Mouse (Mus musculus) embryonic facial prominence, embryonic 13.5 days (tissue): Measurements from ENCODE around the gene Cflar. TPM values are rescaled to one million over a fixed set of nuclear protein-coding genes. Genes with fewer than 3 reads are reported as not detected.
"Not testable (repeated sequence)": the region's sequence is repeated elsewhere in the genome, so short reads cannot be mapped to it uniquely, and the experiment has no call there.

ENCODE experiments used
- ATAC-seq: fragments of 200-750 bp; cut with Nextera tagmentation; 2 replicates; pipeline ENCODE4 v1.8.0; 2017; ENCODE audit warnings: low read depth; ENCODE audit not compliant: insufficient number of reproducible peaks, insufficient read depth, low FRiP score, low TSS enrichment
- H3K27ac ChIP-seq: fragments of 300-500 bp; sonication (generic); 2 replicates; pipeline ENCODE4 v1.5.1; 2015; ENCODE audit warnings: moderate library complexity, mild to moderate bottlenecking, inconsistent platforms
- H3K27me3 ChIP-seq: fragments of 300-500 bp; sonication (generic); 2 replicates; pipeline ENCODE4 v1.6.1; 2015; ENCODE audit warnings: mild to moderate bottlenecking, inconsistent platforms
- H3K36me3 ChIP-seq: fragments of 300-500 bp; sonication (generic); 2 replicates; pipeline ENCODE4 v1.6.1; 2015; ENCODE audit warnings: mild to moderate bottlenecking, inconsistent platforms
- H3K4me1 ChIP-seq: fragments of 300-500 bp; sonication (generic); 2 replicates; pipeline ENCODE4 v1.6.1; 2015; ENCODE audit warnings: inconsistent platforms
- H3K4me2 ChIP-seq: fragments of 300-500 bp; sonication (generic); 2 replicates; pipeline ENCODE4 v1.6.1; 2015; ENCODE audit warnings: moderate library complexity, mild to moderate bottlenecking, inconsistent platforms
- H3K4me3 ChIP-seq: fragments of 300-500 bp; sonication (generic); 2 replicates; pipeline ENCODE4 v1.5.1; 2015; ENCODE audit warnings: mild to moderate bottlenecking, inconsistent platforms
- H3K9ac ChIP-seq: fragments of 300-500 bp; sonication (generic); 2 replicates; pipeline ENCODE4 v1.6.1; 2015; ENCODE audit warnings: mild to moderate bottlenecking, inconsistent platforms
- H3K9me3 ChIP-seq: fragments of 300-500 bp; sonication (generic); 2 replicates; pipeline ENCODE4 v1.6.1; 2016; ENCODE audit warnings: inconsistent platforms
- WGBS: fragments of 180-500 bp; shearing (Covaris S2); methylation state at CpG from one replicate; pipeline ENCODE4 v1.1.7; 2015; ENCODE audit warnings: mixed read lengths; 5-methylcytosine and 5-hydroxymethylcytosine counted together
- polyA plus RNA-seq: library from polyadenylated mRNA; unstranded; fragments of >200 nt; fragmentation: Nextera tagmentation; extraction: Ambion mirVana; gene quantifications from 2 replicates; pipeline ENCODE4 v1.2.1, GENCODE M21; 2015

The Cflar gene
- polyA plus RNA-seq, 1 experiment from 2014 or later: 39.0 TPM

DNA sequence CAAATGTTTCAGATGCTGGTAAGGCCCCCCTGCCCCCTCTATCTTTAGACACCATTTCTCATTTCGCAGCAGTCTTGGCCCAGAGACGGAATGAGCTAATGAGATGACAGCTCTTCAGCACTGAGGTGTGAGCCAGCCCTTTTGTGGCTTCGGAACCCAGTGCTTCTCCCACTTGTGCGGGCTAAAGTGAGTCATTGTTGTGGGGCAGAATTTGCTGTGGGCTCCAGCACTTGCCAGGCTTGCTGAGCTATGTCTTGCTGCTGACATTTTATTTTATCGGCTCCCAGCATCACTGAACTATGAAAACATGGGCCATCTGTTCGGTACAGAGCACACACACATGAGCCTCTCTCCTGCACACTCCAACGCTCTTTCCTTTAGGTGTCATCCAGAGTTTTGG, 28.2 kb downstream of the Cflar start:
- Histone ChIP-seq H3K9me3 (no peaks in the 10 kb centered on the region), H3K4me1 (no peaks in the 10 kb centered on the region), H3K27ac (no peak overlapping the region), H3K9ac (no peak overlapping the region), H3K27me3 (no peaks in the 10 kb centered on the region), H3K4me3 (no peak overlapping the region), H3K4me2 (no peak overlapping the region), H3K36me3 (peaks cover 93% of the 10 kb centered on the region)
- ATAC-seq: no peak
- WGBS: 94% methylated on average over 7 of the region's 7 CpGs

DNA sequence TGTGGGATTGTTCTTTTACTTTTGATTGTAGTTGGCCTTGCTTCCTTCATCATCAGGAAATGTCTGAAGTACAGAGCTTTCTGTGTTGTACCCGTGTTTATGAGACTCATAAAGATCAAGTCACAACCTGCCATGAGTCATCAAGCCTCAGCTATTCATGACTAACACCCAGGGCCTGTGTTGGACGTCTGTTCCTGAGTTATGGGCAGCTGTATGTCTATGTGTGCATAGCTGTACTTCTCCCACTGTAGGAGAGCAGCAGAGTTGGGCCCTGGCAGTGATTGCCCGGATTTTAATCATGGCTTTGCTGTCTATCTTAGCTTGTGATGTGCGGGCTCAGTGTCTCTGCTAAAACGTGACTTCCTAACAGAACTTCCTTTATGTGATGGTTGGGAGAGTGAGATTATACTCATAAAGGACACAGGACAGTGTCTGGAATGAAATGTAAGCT, 31.3 kb downstream of the Cflar start:
- Histone ChIP-seq H3K4me2 (no peak overlapping the region), H3K9me3 (no peaks in the 10 kb centered on the region), H3K9ac (no peak overlapping the region), H3K27ac (no peak overlapping the region), H3K27me3 (no peaks in the 10 kb centered on the region), H3K4me3 (no peak overlapping the region), H3K4me1 (no peaks in the 10 kb centered on the region), H3K36me3 (peaks cover 91% of the 10 kb centered on the region)
- no peak for ATAC-seq
- 75% methylated on average over 5 of the region's 5 CpGs for WGBS

GRCm38 (mm10) chr1:58743252-58743651, 31.9 kb downstream of the Cflar start:
- Histone ChIP-seq H3K27me3 (no peaks in the 10 kb centered on the region), H3K27ac (no peak overlapping the region), H3K9me3 (no peaks in the 10 kb centered on the region), H3K4me1 (no peaks in the 10 kb centered on the region), H3K4me2 (no peak overlapping the region), H3K36me3 (peaks cover 91% of the 10 kb centered on the region), H3K9ac (no peak overlapping the region), H3K4me3 (no peak overlapping the region)
- no peak for ATAC-seq
- WGBS: 94% methylated on average over 6 of the region's 6 CpGs

GRCm38 (mm10) chr1:58744645-58745044, 33.3 kb downstream of the Cflar start:
- 89% methylated on average over 7 of the region's 7 CpGs for WGBS
- H3K27me3 ChIP-seq: no peaks in the 10 kb centered on the region
- no peaks in the 10 kb centered on the region for H3K9me3 ChIP-seq

GRCm38 (mm10) chr1:58746880-58747279, 35.6 kb downstream of the Cflar start:
- Histone ChIP-seq H3K9me3 (no peaks in the 10 kb centered on the region), H3K27ac (no peak overlapping the region), H3K4me3 (no peak overlapping the region), H3K36me3 (peaks cover 74% of the 10 kb centered on the region), H3K9ac (no peak overlapping the region), H3K4me2 (no peak overlapping the region), H3K4me1 (no peaks in the 10 kb centered on the region), H3K27me3 (no peaks in the 10 kb centered on the region)
- no peak for ATAC-seq
- 72% methylated on average over 9 of the region's 9 CpGs for WGBS

More at GRCm38 (mm10) chr1:58744645-58745044, 33.3 kb downstream of the Cflar start:
- H3K27ac ChIP-seq: no peak overlapping the region
- H3K4me1 ChIP-seq: no peaks in the 10 kb centered on the region
- H3K36me3 ChIP-seq: peaks cover 96% of the 10 kb centered on the region
- no peak for ATAC-seq
- no peak overlapping the region for H3K4me2 ChIP-seq
- H3K4me3 ChIP-seq: no peak overlapping the region
- no peak overlapping the region for H3K9ac ChIP-seq

DNA sequence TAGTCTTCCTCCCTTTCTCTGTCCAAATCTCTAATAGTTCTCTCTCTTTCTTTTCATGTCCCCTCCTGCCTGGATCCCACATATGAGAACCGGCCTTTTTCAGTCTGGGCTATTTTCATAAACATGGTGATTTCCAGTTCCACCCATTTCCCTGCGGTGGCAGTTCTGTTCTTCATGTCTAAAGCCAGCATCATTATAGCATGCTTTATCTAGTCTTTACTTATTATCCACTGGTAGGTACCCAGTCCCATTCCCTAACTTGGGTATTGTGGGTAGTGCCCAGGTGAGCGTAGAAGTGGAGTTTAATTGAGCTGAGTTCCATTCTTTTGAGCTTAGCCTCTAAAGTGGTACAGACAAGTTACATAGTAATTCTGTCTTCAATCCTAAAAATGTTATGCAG, 48.1 kb downstream of the Cflar start:
- ATAC-seq: no peak
- 96% methylated on average over 3 of the region's 3 CpGs for WGBS
- H3K4me3 ChIP-seq: no peak overlapping the region
- H3K9ac ChIP-seq: no peak overlapping the region
- H3K27ac ChIP-seq: no peak overlapping the region
- no peaks in the 10 kb centered on the region for H3K27me3 ChIP-seq
- H3K4me1 ChIP-seq: no peaks in the 10 kb centered on the region
- no peaks in the 10 kb centered on the region for H3K9me3 ChIP-seq
- H3K4me2 ChIP-seq: no peak overlapping the region
- H3K36me3 ChIP-seq: peaks cover 37% of the 10 kb centered on the region

- no peak for ATAC-seq
- WGBS: 84% methylated on average over 1 of the region's 1 CpGs
These were observed 49.3 kb downstream of the Cflar start for GRCm38 (mm10) chr1:58760581-58760980.

DNA sequence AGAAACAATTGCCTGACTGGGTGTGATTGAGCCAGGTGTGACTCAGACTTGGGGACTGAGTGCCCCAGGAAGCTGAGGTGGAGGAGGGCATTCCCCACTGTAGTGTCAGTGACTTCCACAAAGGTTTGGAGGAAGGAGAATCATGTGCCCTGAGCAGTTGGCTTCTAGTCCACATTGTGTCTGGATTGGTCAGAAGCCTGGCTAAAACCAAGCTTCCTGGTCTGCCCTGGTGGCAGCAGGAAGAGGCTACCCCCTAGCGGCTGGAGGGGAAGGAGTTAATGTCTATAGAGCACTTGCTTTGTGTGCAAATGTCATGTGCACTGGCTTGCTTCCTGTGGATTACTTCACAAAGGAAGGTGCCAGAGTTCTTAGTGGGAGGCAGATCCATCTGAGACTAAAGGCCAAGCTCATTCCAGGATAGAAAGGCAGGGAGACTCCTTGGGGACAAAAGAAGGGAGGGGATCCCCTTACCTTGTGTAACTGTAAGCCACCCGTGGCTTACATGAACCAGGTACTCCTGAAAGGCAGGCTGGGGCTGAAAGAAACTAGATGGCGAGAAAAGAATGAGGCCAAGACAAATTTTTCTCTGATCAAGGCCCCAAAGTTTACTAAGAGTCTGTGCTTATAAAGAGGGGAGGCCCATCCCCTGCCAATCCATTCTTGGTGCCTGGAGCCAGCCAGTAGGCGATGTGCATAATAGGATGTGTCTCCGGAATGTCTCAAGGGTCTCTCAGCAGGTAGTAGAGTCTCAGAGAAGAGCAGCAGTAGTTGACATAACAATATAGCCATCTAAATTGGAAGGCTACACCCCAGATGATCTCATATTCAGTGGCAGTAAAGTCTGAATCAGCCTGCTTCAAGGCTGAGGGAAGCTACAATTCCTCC, 50.3 kb downstream of the Cflar start:
- not testable (repeated sequence) for H3K9ac ChIP-seq, H3K4me1 ChIP-seq, H3K9me3 ChIP-seq, H3K4me2 ChIP-seq, H3K4me3 ChIP-seq, H3K27ac ChIP-seq, ATAC-seq, H3K27me3 ChIP-seq
- peaks cover 20% of the 10 kb centered on the region for H3K36me3 ChIP-seq
- WGBS: 55% methylated on average over 5 of the region's 5 CpGs

More at GRCm38 (mm10) chr1:58760581-58760980, 49.3 kb downstream of the Cflar start:
- H3K4me1 ChIP-seq: no peaks in the 10 kb centered on the region
- no peak overlapping the region for H3K9ac ChIP-seq
- H3K27me3 ChIP-seq: no peaks in the 10 kb centered on the region
- no peaks in the 10 kb centered on the region for H3K9me3 ChIP-seq
- H3K4me3 ChIP-seq: no peak overlapping the region
- H3K27ac ChIP-seq: no peak overlapping the region
- H3K36me3 ChIP-seq: peaks cover 27% of the 10 kb centered on the region
- no peak overlapping the region for H3K4me2 ChIP-seq

GRCm38 (mm10) chr1:58762576-58762975, 51.3 kb downstream of the Cflar start:
- no peak overlapping the region for H3K4me3 ChIP-seq
- no peak overlapping the region for H3K27ac ChIP-seq
- 73% methylated on average over 5 of the region's 5 CpGs for WGBS
- H3K27me3 ChIP-seq: no peaks in the 10 kb centered on the region
- H3K4me1 ChIP-seq: no peaks in the 10 kb centered on the region
- H3K36me3 ChIP-seq: peaks cover 17% of the 10 kb centered on the region
- no peak overlapping the region for H3K9ac ChIP-seq
- no peak for ATAC-seq
- H3K9me3 ChIP-seq: no peaks in the 10 kb centered on the region
- H3K4me2 ChIP-seq: no peak overlapping the region

GRCm38 (mm10) chr1:58766446-58766845, 55.1 kb downstream of the Cflar start:
- not testable (repeated sequence) for H3K27ac ChIP-seq, H3K36me3 ChIP-seq, H3K9me3 ChIP-seq, ATAC-seq, H3K27me3 ChIP-seq, H3K4me1 ChIP-seq, H3K4me2 ChIP-seq, H3K4me3 ChIP-seq, H3K9ac ChIP-seq
- WGBS: 90% methylated on average over 4 of the region's 4 CpGs

DNA sequence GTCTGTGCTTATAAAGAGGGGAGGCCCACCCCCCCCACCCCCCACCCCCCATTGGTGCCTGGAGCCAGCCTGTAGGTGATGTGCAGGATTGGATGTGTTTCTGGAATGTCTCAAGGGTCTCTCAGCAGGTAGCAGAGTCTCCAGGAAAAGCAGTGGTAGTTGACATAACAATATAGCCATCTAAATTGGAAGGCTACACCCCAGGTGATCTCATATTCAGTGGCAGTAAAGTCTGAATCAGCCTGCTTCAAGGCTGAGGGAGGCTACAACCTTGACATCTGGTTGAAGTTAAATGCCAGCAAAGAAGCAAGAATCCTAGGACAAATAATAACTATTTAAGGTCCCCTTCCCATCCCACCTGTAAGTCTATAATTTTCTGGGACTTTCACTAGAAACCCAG, 57.8 kb downstream of the Cflar start:
- no peaks in the 10 kb centered on the region for H3K36me3 ChIP-seq
- H3K27ac ChIP-seq: no peak overlapping the region
- ATAC-seq: no peak
- H3K4me1 ChIP-seq: no peaks in the 10 kb centered on the region
- no peak overlapping the region for H3K4me2 ChIP-seq
- H3K27me3 ChIP-seq: no peaks in the 10 kb centered on the region
- no peak overlapping the region for H3K9ac ChIP-seq
- H3K4me3 ChIP-seq: no peak overlapping the region
- no peaks in the 10 kb centered on the region for H3K9me3 ChIP-seq

- H3K4me3 ChIP-seq: no peak overlapping the region
- WGBS: 60% methylated on average over 9 of the region's 9 CpGs
- no peak overlapping the region for H3K27ac ChIP-seq
- H3K9me3 ChIP-seq: no peaks in the 10 kb centered on the region
- no peak overlapping the region for H3K4me2 ChIP-seq
- H3K27me3 ChIP-seq: no peaks in the 10 kb centered on the region
- H3K36me3 ChIP-seq: no peaks in the 10 kb centered on the region
- ATAC-seq: no peak
- no peaks in the 10 kb centered on the region for H3K4me1 ChIP-seq
- no peak overlapping the region for H3K9ac ChIP-seq
These were observed 58.4 kb downstream of the Cflar start for GRCm38 (mm10) chr1:58769701-58770100.
